Mouse (Mus musculus): ENCODE results near the gene Tbx21. TPM values are rescaled to one million over a fixed set of nuclear protein-coding genes. Genes with fewer than 3 reads are reported as not detected.

Tbx21 gene
- total RNA-seq, 2 experiments from 2014 or later: 0.20 to 0.32 TPM

GRCm38 (mm10) chr11:97133270-97133669 is 18.1 kb upstream of the Tbx21 start:
- no peak for DNase-seq
- intact Hi-C loops (cut with DNase I): no loop called here

GRCm38 (mm10) chr11:97132185-97132584 is 17.1 kb upstream of the Tbx21 start:
- intact Hi-C loops (cut with DNase I): no loop called here
- DNase-seq: no peak

GRCm38 (mm10) chr11:97131683-97132082 is 16.6 kb upstream of the Tbx21 start:
- intact Hi-C loops (cut with DNase I): no loop called here
- no peak for DNase-seq

GRCm38 (mm10) chr11:97130318-97130717 is 15.2 kb upstream of the Tbx21 start:
- intact Hi-C loops (cut with DNase I): no loop called here
- DNase-seq: no peak

GRCm38 (mm10) chr11:97128956-97129355 is 13.8 kb upstream of the Tbx21 start:
- intact Hi-C loops (cut with DNase I): no loop called here
- DNase-seq: no peak

- no peak for DNase-seq
- intact Hi-C loops (cut with DNase I): no loop called here
Observed at GRCm38 (mm10) chr11:97127470-97128223, 12.5 kb upstream of the Tbx21 start.

- DNase-seq: no peak
- intact Hi-C loops (cut with DNase I): no loop called here
Observed at GRCm38 (mm10) chr11:97126645-97127468, 11.7 kb upstream of the Tbx21 start.

- no peak for DNase-seq
- intact Hi-C loops (cut with DNase I): no loop called here
Observed at GRCm38 (mm10) chr11:97124266-97125036, 9.3 kb upstream of the Tbx21 start.

GRCm38 (mm10) chr11:97123282-97123890 is 8.3 kb upstream of the Tbx21 start:
- intact Hi-C loops (cut with DNase I): no loop called here
- no peak for DNase-seq

- intact Hi-C loops (cut with DNase I): no loop called here
- no peak for DNase-seq
Observed at GRCm38 (mm10) chr11:97120641-97121040, 5.5 kb upstream of the Tbx21 start.

GRCm38 (mm10) chr11:97120221-97120620 is 5.1 kb upstream of the Tbx21 start:
- DNase-seq: no peak
- intact Hi-C loops (cut with DNase I): no loop called here

- intact Hi-C loops (cut with DNase I): no loop called here
- DNase-seq: no peak
Observed at GRCm38 (mm10) chr11:97115797-97116196, 666 bp upstream of the Tbx21 start.

GRCm38 (mm10) chr11:97112519-97113125 is 2.5 kb downstream of the Tbx21 start:
- no peak for DNase-seq
- intact Hi-C loops (cut with DNase I): no loop called here

- DNase-seq: no peak
- intact Hi-C loops (cut with DNase I): no loop called here
Observed at GRCm38 (mm10) chr11:97108976-97109375, 6.2 kb downstream of the Tbx21 start.

- no peak for DNase-seq
- intact Hi-C loops (cut with DNase I): no loop called here
Observed at GRCm38 (mm10) chr11:97104091-97104483, 11.0 kb downstream of the Tbx21 start.

GRCm38 (mm10) chr11:97103163-97104090 is 11.7 kb downstream of the Tbx21 start:
- intact Hi-C loops (cut with DNase I): no loop called here
- no peak for DNase-seq

GRCm38 (mm10) chr11:97101722-97102121 is 13.4 kb downstream of the Tbx21 start:
- intact Hi-C loops (cut with DNase I): no loop called here
- DNase-seq: peak; percentile 84

GRCm38 (mm10) chr11:97098791-97099190 is 16.3 kb downstream of the Tbx21 start:
- intact Hi-C loops (cut with DNase I): no loop called here
- no peak for DNase-seq

- intact Hi-C loops (cut with DNase I): no loop called here
Observed at GRCm38 (mm10) chr11:97094600-97094999, 20.5 kb downstream of the Tbx21 start.

More at GRCm38 (mm10) chr11:97094600-97094999, 20.5 kb downstream of the Tbx21 start:
- DNase-seq: no peak
